Mouse (Mus musculus): ENCODE measurements around the gene Rdh1. TPM values are rescaled to one million over a fixed set of nuclear protein-coding genes. Genes with fewer than 3 reads are reported as not detected.

The Rdh1 gene
- total RNA-seq, 2 experiments from 2014 or later, result 0.63 to 1.2 TPM

Other genes starting within 250 kb of the Rdh1 start
- 10 to 100 TPM; 29.7 to 45.6 TPM for gene Ndufa4l2, start 244.8 kb upstream of the Rdh1 start, total RNA-seq (2021)
- 10 to 100 TPM; 46.8 to 47.1 TPM for gene Shmt2, start 237.3 kb upstream of the Rdh1 start, total RNA-seq (2021)
- 1 to 10 TPM; 5.0 to 6.3 TPM for gene Nxph4, start 225.2 kb upstream of the Rdh1 start, total RNA-seq (2021)
- gene Lrp1, start 138.6 kb upstream of the Rdh1 start, total RNA-seq (2021), result 100 to 1,000 TPM; 192 to 251 TPM
- gene Stat6, start 116.7 kb upstream of the Rdh1 start, total RNA-seq (2021), result 10 to 100 TPM; 93.2 to 99.8 TPM
- 1 to 10 TPM; 6.5 to 7.3 TPM for gene Nemp1, start 92.8 kb upstream of the Rdh1 start, total RNA-seq (2021)
- gene Nab2, start 91.2 kb upstream of the Rdh1 start, total RNA-seq (2021), result 10 to 100 TPM; 19.7 to 32.0 TPM
- gene Myo1a, start 54.6 kb upstream of the Rdh1 start, total RNA-seq (2021), result 10 to 100 TPM in 1 of 2 experiments, under 1 TPM in 1; 0.95 to 13.8 TPM
- under 1 TPM in 1 of 2 experiments, not detected in 1; 0.43 TPM for gene Tac2, start 35.2 kb upstream of the Rdh1 start, total RNA-seq (2021)
- gene Zbtb39, start 20.2 kb upstream of the Rdh1 start, total RNA-seq (2021), result 10 to 100 TPM; 10.2 to 12.7 TPM
- 10 to 100 TPM in 1 of 2 experiments, 1 to 10 TPM in 1; 7.3 to 10.9 TPM for gene Gpr182, start 8.0 kb upstream of the Rdh1 start, total RNA-seq (2021)
- 1 to 10 TPM; 1.2 to 2.3 TPM for gene Rdh16f1, start 66 bp downstream of the Rdh1 start, total RNA-seq (2021)
- gene Rdh9, start 16.7 kb downstream of the Rdh1 start, total RNA-seq (2021), result under 1 TPM in 1 of 2 experiments, not detected in 1; 0.36 TPM
- gene Rdh16, start 41.4 kb downstream of the Rdh1 start, total RNA-seq (2021), result under 1 TPM; 0.43 to 0.53 TPM
- gene Rdh19, start 90.2 kb downstream of the Rdh1 start, total RNA-seq (2021), result under 1 TPM in 1 of 2 experiments, not detected in 1; 0.23 TPM
- gene Rdh16f2, start 106.8 kb downstream of the Rdh1 start, total RNA-seq (2021), result not detected
- under 1 TPM in 1 of 2 experiments, not detected in 1; 0.40 TPM for gene Rdh7, start 129.1 kb downstream of the Rdh1 start, total RNA-seq (2021)
- gene Sdr9c7, start 138.8 kb downstream of the Rdh1 start, total RNA-seq (2021), result under 1 TPM; 0.56 to 0.76 TPM
- under 1 TPM in 1 of 2 experiments, not detected in 1; 0.23 TPM for gene Hsd17b6, start 247.9 kb downstream of the Rdh1 start, total RNA-seq (2021)